Mouse (Mus musculus) liver, postnatal 0 days (tissue): ENCODE measurements at regions not wholly inside any gene's neighbourhood (a gene's known extent, or its start where the extent isn't known, plus 50 kb on each side); places are given as distances from the start of the nearest gene placed in this dataset.

Experiments used
- CTCF ChIP-seq: sonication (generic); IDR thresholded peaks from 2 replicates; pipeline ENCODE4 v1.5.1; 2016; ENCODE audit warnings: antibody characterized with exemption, low read depth
- EP300 ChIP-seq: IDR thresholded peaks from 2 replicates; pipeline ENCODE4 v1.6.1; 2016; ENCODE audit warnings: antibody characterized with exemption, low read depth, mild to moderate bottlenecking

DNA sequence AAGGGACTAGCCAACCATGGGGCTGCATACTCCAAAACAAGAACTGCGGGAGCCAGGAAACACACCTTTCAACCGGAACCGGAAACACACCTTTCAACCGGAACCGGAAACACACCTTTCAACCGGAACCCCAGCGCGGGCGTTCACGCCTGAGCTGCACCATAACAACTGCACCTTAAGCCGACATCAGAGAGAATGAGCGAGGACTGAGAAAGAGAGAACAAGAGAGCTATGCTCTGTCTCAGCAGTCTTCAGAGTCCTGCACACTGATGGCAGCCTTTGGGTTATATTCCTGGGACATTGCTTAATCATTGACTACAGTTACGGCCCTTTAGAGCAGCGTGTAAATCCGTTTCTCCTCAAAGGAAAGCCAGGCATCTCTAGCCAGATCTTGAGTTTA lies 58.1 kb upstream of the Mark1 start:
- TF ChIP-seq CTCF (no peak), EP300 (no peak)
